Mouse (Mus musculus): ENCODE data around the gene Dnajc28. TPM values are rescaled to one million over a fixed set of nuclear protein-coding genes. Genes with fewer than 3 reads are reported as not detected.
"Not testable (repeated sequence)": the region's sequence is repeated elsewhere in the genome, so short reads cannot be mapped to it uniquely, and the experiment has no call there.

Gene Dnajc28
- polyA plus RNA-seq, 1 experiment from 2014 or later, result 3.8 TPM

DNA sequence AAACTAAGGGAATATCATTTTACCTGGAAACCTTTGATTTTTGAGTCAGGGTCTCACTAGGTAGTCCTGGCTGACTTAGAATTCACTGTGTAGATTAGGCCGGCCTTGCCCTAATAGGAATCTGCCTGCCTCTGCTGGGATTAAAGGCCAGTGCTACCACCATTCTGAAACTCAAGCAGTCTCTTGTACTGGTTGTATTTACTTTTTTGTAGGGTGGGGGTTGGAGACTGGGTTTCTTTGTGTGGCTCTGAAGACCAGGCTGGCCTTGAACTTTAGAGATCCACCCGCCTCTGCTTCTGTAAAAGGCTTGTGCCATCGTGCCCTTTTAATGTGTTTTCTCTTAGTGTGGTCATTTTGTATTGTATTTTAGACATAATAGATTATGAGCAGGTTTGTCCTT, 30.4 kb upstream of the Dnajc28 start:
- 55% methylated on average over 3 of the region's 3 CpGs for WGBS
- Histone ChIP-seq H3K27ac (ENCODE audit: low read length) (no peak overlapping the region), H3K4me1 (ENCODE audit: insufficient read depth, low read length) (peaks cover 14% of the 10 kb centered on the region), H3K4me3 (ENCODE audit: low read length) (peak overlapping the region; percentile 89), H3K9ac (replicated peaks; ENCODE audit: low read length) (no peak overlapping the region; the same call in 1 of the 2 replicates), H3K9me3 (ENCODE audit: low read length) (no peaks in the 10 kb centered on the region), H3K36me3 (ENCODE audit: insufficient read depth, low read length) (peaks cover 11% of the 10 kb centered on the region), H3K27me3 (ENCODE audit: insufficient read depth, low read length) (no peaks in the 10 kb centered on the region), H3K4me2 (replicated peaks; ENCODE audit: low read depth, low read length) (peak overlapping the region; percentile 57)
- ATAC-seq (ENCODE audit: low FRiP score, low TSS enrichment), result no peak

- Histone ChIP-seq H3K27me3 (ENCODE audit: insufficient read depth, low read length) (no peaks in the 10 kb centered on the region), H3K27ac (ENCODE audit: low read length) (peak overlapping the region; percentile 97), H3K36me3 (ENCODE audit: insufficient read depth, low read length) (peaks cover 11% of the 10 kb centered on the region), H3K9ac (replicated peaks; ENCODE audit: low read length) (peak overlapping the region; percentile 79), H3K4me2 (replicated peaks; ENCODE audit: low read depth, low read length) (peak overlapping the region; percentile 57), H3K4me3 (ENCODE audit: low read length) (peak overlapping the region; percentile 89), H3K4me1 (ENCODE audit: insufficient read depth, low read length) (peaks cover 14% of the 10 kb centered on the region), H3K9me3 (ENCODE audit: low read length) (no peaks in the 10 kb centered on the region)
- peak; percentile 64 for ATAC-seq (ENCODE audit: low FRiP score, low TSS enrichment)
- under 1% methylated on average over 25 of the region's 25 CpGs for WGBS
These were observed 29.4 kb upstream of the Dnajc28 start for GRCm38 (mm10) chr16:91648220-91648550.

- WGBS, result under 1% methylated on average over 66 of the region's 70 CpGs
- peak; percentile 97 for ATAC-seq (ENCODE audit: low FRiP score, low TSS enrichment)
- H3K27me3 ChIP-seq (ENCODE audit: insufficient read depth, low read length), result no peaks in the 10 kb centered on the region
- peak within 1 kb of the TSS; percentile 89 for H3K4me3 ChIP-seq (ENCODE audit: low read length)
- no peaks in the 10 kb centered on the region for H3K9me3 ChIP-seq (ENCODE audit: low read length)
- peak within 1 kb of the TSS; percentile 79 for H3K9ac ChIP-seq (replicated peaks; ENCODE audit: low read length)
- peaks cover 14% of the 10 kb centered on the region for H3K4me1 ChIP-seq (ENCODE audit: insufficient read depth, low read length)
- H3K36me3 ChIP-seq (ENCODE audit: insufficient read depth, low read length), result peaks cover 15% of the 10 kb centered on the region
- peak within 1 kb of the TSS; percentile 97 for H3K27ac ChIP-seq (ENCODE audit: low read length)
- H3K4me2 ChIP-seq (replicated peaks; ENCODE audit: low read depth, low read length), result peak within 1 kb of the TSS; percentile 79
These were observed 28.8 kb upstream of the Dnajc28 start, which contains the start of gene Son for GRCm38 (mm10) chr16:91647461-91648219. Gene Son, plus strand, starts transcription at chr16:91647506.

DNA sequence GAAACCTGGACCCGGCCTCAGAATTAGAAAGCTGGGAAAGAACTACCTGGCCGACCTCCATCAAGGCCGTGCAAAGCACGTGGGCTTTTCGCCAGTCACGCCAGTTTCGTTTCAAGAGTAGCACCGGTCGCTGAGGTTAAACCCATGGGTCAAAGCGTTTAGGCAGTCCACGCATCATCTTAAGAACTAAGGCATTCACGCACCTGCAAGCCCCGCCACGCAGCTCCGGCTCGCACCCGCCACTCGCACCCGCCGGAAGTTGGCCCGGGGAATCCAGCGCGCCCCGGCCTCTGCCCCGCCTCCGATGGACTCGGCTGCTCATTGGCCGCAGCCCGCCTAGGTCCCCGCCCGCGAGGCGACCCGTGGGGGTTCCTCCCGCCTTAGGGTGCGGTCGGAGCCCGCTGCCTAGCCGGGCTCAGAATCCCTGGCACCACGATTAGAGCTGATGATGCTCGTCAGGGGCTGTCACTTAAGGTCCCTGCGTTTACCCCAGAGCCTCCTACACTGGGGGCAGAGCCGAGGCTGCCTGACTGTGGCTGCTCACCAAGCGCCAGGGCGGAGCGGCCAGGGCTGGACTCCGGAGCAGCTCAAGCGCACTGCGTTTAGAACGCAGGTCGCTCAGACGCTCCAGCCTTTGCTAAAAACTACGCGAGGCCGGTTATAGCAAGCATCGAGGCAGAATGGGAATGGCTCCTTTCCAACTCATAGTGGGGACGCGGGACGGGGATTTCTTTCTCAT, 28.0 kb upstream of the Dnajc28 start, which contains the start of gene Gart:
Gart (minus strand) TSS at position 272 of the 739 bp plus-strand sequence.
- Histone ChIP-seq H3K4me3 (ENCODE audit: low read length) (peak within 1 kb of the TSS; percentile 89), H3K36me3 (ENCODE audit: insufficient read depth, low read length) (peaks cover 16% of the 10 kb centered on the region), H3K4me1 (ENCODE audit: insufficient read depth, low read length) (peaks cover 14% of the 10 kb centered on the region), H3K9ac (replicated peaks; ENCODE audit: low read length) (peak within 1 kb of the TSS; percentile 79), H3K27ac (ENCODE audit: low read length) (peak within 1 kb of the TSS; percentile 97), H3K9me3 (ENCODE audit: low read length) (no peaks in the 10 kb centered on the region), H3K27me3 (ENCODE audit: insufficient read depth, low read length) (no peaks in the 10 kb centered on the region), H3K4me2 (replicated peaks; ENCODE audit: low read depth, low read length) (peak within 1 kb of the TSS; percentile 79)
- under 1% methylated on average over 59 of the region's 59 CpGs for WGBS
- peak; percentile 94 for ATAC-seq (ENCODE audit: low FRiP score, low TSS enrichment)

DNA sequence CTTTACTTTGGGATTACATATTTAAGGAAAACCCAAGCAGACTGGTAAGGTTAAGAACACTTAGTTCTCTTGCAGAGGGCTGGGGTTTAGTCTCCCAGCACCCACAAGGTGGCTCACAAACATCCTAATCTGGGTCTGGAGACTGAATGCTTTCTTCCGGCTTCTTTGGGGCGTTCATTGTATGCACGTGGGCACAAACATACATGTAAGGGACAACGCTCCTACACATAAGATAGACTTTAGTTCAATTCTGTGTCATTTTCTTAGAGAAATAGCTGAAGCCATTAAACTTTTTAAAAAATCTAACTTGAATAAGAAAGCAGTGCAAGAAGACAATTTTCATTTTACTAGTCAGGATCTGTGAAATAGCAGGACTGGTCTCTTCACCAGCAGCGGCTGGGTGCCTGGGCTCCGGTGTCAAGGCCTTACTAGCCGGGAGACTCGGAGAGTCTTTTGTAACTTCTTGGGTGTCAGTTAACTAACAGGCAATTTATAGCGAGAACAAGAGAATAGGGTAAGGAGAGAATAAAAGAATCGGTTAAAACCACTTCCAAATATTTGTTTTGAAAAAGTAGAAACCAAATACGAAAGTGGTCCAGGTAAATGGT, 27.3 kb upstream of the Dnajc28 start:
- peak overlapping the region; percentile 97 for H3K27ac ChIP-seq (ENCODE audit: low read length)
- no peaks in the 10 kb centered on the region for H3K27me3 ChIP-seq (ENCODE audit: insufficient read depth, low read length)
- peak overlapping the region; percentile 79 for H3K9ac ChIP-seq (replicated peaks; ENCODE audit: low read length)
- H3K4me1 ChIP-seq (ENCODE audit: insufficient read depth, low read length), result peaks cover 14% of the 10 kb centered on the region
- no peaks in the 10 kb centered on the region for H3K9me3 ChIP-seq (ENCODE audit: low read length)
- H3K4me3 ChIP-seq (ENCODE audit: low read length), result peak overlapping the region; percentile 89
- H3K4me2 ChIP-seq (replicated peaks; ENCODE audit: low read depth, low read length), result peak overlapping the region; percentile 79
- H3K36me3 ChIP-seq (ENCODE audit: insufficient read depth, low read length), result peaks cover 22% of the 10 kb centered on the region
- under 1% methylated on average over 11 of the region's 11 CpGs for WGBS
- no peak for ATAC-seq (ENCODE audit: low FRiP score, low TSS enrichment)

GRCm38 (mm10) chr16:91645420-91645819, 26.6 kb upstream of the Dnajc28 start:
- not testable (repeated sequence) for H3K4me2 ChIP-seq (replicated peaks; ENCODE audit: low read depth, low read length); H3K9me3 ChIP-seq (ENCODE audit: low read length); H3K27ac ChIP-seq (ENCODE audit: low read length); ATAC-seq (ENCODE audit: low FRiP score, low TSS enrichment); H3K9ac ChIP-seq (replicated peaks; ENCODE audit: low read length); H3K27me3 ChIP-seq (ENCODE audit: insufficient read depth, low read length); H3K4me3 ChIP-seq (ENCODE audit: low read length)
- peaks cover 14% of the 10 kb centered on the region for H3K4me1 ChIP-seq (ENCODE audit: insufficient read depth, low read length)
- H3K36me3 ChIP-seq (ENCODE audit: insufficient read depth, low read length), result peaks cover 24% of the 10 kb centered on the region
- WGBS, result no CpG with 5 or more reads among the region's 2 CpGs

DNA sequence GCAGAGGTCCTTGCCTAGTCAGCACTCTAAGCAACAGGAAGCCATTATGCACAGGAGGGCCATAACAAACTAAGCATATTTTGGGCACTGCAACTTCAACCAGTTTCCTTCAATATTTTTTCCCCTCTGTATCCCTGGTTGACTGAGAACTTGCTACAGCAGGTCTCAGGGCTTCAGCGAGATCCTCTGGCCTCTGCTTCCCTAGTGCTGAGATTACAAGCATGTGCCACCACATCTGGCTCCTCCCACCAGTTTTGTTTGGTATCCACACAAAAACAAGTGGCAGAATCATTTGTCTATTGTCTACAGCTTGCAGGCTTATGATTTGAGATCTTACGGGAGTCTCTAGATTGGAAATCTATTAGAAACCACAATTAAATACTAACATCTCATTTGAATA, 26.1 kb upstream of the Dnajc28 start:
- Histone ChIP-seq H3K27ac (ENCODE audit: low read length) (no peak overlapping the region), H3K4me3 (ENCODE audit: low read length) (no peak overlapping the region), H3K4me2 (replicated peaks; ENCODE audit: low read depth, low read length) (no peak overlapping the region), H3K9ac (replicated peaks; ENCODE audit: low read length) (no peak overlapping the region), H3K27me3 (ENCODE audit: insufficient read depth, low read length) (no peaks in the 10 kb centered on the region), H3K4me1 (ENCODE audit: insufficient read depth, low read length) (peaks cover 12% of the 10 kb centered on the region), H3K36me3 (ENCODE audit: insufficient read depth, low read length) (peaks cover 29% of the 10 kb centered on the region), H3K9me3 (ENCODE audit: low read length) (no peaks in the 10 kb centered on the region)
- 72% methylated on average over 2 of the region's 2 CpGs for WGBS
- no peak for ATAC-seq (ENCODE audit: low FRiP score, low TSS enrichment)

DNA sequence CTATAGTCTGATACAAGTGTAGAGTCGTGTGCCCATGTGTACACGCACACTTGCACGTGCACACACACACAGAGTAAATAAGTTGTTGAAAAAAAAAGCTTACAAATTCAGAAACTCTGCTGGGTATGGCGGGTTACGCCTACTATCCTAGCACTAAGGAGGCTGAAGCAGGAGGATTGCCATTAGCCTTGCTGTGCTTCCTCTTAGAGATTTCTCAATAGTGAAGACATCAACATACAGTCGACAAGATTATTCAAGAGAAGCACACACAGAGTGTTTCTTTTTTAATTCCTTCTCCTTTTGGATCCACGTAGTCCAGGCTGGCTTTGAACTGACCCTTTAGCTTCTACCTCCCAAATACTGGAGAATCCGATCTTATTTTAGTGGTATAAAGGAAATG, 21.3 kb upstream of the Dnajc28 start:
- H3K9ac ChIP-seq (replicated peaks; ENCODE audit: low read length), result no peak overlapping the region
- no peak for ATAC-seq (ENCODE audit: low FRiP score, low TSS enrichment)
- H3K4me1 ChIP-seq (ENCODE audit: insufficient read depth, low read length), result no peaks in the 10 kb centered on the region
- WGBS, result 91% methylated on average over 8 of the region's 8 CpGs
- H3K9me3 ChIP-seq (ENCODE audit: low read length), result no peaks in the 10 kb centered on the region
- H3K36me3 ChIP-seq (ENCODE audit: insufficient read depth, low read length), result peaks cover 73% of the 10 kb centered on the region
- no peak overlapping the region for H3K4me2 ChIP-seq (replicated peaks; ENCODE audit: low read depth, low read length)
- no peak overlapping the region for H3K4me3 ChIP-seq (ENCODE audit: low read length)
- no peaks in the 10 kb centered on the region for H3K27me3 ChIP-seq (ENCODE audit: insufficient read depth, low read length)
- H3K27ac ChIP-seq (ENCODE audit: low read length), result no peak overlapping the region

- Histone ChIP-seq H3K4me3 (ENCODE audit: low read length) (no peak overlapping the region), H3K9me3 (ENCODE audit: low read length) (no peaks in the 10 kb centered on the region), H3K9ac (replicated peaks; ENCODE audit: low read length) (no peak overlapping the region), H3K27ac (ENCODE audit: low read length) (no peak overlapping the region), H3K4me1 (ENCODE audit: insufficient read depth, low read length) (no peaks in the 10 kb centered on the region), H3K36me3 (ENCODE audit: insufficient read depth, low read length) (peaks cover 77% of the 10 kb centered on the region), H3K27me3 (ENCODE audit: insufficient read depth, low read length) (no peaks in the 10 kb centered on the region), H3K4me2 (replicated peaks; ENCODE audit: low read depth, low read length) (no peak overlapping the region)
- ATAC-seq (ENCODE audit: low FRiP score, low TSS enrichment), result no peak
- 95% methylated on average over 2 of the region's 2 CpGs for WGBS
These were observed 20.8 kb upstream of the Dnajc28 start for GRCm38 (mm10) chr16:91639636-91640035.
